Mouse (Mus musculus): ENCODE data around the gene Trim63.

DNA sequence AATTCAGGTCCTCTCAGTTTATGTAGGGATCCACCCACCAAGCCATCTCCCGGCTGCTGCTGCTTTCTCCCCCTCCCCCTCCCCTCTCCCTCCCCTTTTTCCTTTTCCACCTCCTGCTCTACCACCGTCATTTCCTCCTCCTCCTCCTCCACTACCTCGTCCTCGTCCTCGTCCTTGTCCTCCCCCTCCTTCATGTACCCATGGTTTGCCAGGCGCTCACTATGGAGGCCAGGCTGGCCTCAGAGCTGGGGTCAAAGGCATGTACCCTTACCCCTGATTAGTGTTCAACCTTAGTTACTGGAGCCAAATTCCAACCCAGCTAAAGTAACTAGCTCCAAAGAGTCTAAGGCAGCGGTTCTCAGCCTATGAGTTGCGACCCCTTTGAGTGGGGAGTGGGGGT is 13.2 kb downstream of the Trim63 start:
- TF ChIP-seq CTCF (IDR thresholded peaks at IDR 0.05; ENCODE audit: low read depth, low read length) (no peak), POLR2A (IDR thresholded peaks at IDR 0.05; ENCODE audit: extremely low read depth, insufficient read depth, low read length) (no peak)
